Mouse (Mus musculus) erythroblast, embryonic 14.5 days (primary cell): ENCODE measurements around the gene Kmt5b. TPM values are rescaled to one million over a fixed set of nuclear protein-coding genes. Genes with fewer than 3 reads are reported as not detected.

Source experiments
- H3K27me3 ChIP-seq: 2 replicates; pipeline ENCODE4 v1.6.1; 2012; ENCODE audit warnings: inconsistent platforms; ENCODE audit not compliant: control insufficient read depth
- H3K36me3 ChIP-seq: 2 replicates; pipeline ENCODE4 v1.6.1; 2012; ENCODE audit warnings: mild to moderate bottlenecking, inconsistent platforms; ENCODE audit not compliant: control insufficient read depth
- H3K4me1 ChIP-seq: 2 replicates; pipeline ENCODE4 v1.6.1; 2012; ENCODE audit warnings: inconsistent platforms; ENCODE audit not compliant: control insufficient read depth
- H3K4me3 ChIP-seq: replicated peaks from 2 replicates; pipeline ENCODE3; 2012; ENCODE audit warnings: moderate library complexity, mild to moderate bottlenecking, inconsistent platforms
- H3K9me3 ChIP-seq: 2 replicates; pipeline ENCODE4 v1.6.1; 2012; ENCODE audit warnings: low read length, inconsistent platforms, mixed read lengths; ENCODE audit not compliant: control insufficient read depth
- GATA1 ChIP-seq: IDR thresholded peaks from 2 replicates; pipeline ENCODE4 v1.6.1; 2012; ENCODE audit warnings: low read length, inconsistent platforms, mixed read lengths
- TAL1 ChIP-seq: IDR thresholded peaks from 3 replicates; pipeline ENCODE4 v1.6.1; 2012; ENCODE audit warnings: low read length, inconsistent platforms, mixed read lengths
- polyA plus RNA-seq: library from polyadenylated mRNA; stranded (reverse); fragments of >175 nt; gene quantifications from 2 replicates; pipeline ENCODE4 v1.2.3, GENCODE M21; 2012

Kmt5b gene
- 0.24 and 0.52 TPM in 2 replicates for polyA plus RNA-seq

DNA sequence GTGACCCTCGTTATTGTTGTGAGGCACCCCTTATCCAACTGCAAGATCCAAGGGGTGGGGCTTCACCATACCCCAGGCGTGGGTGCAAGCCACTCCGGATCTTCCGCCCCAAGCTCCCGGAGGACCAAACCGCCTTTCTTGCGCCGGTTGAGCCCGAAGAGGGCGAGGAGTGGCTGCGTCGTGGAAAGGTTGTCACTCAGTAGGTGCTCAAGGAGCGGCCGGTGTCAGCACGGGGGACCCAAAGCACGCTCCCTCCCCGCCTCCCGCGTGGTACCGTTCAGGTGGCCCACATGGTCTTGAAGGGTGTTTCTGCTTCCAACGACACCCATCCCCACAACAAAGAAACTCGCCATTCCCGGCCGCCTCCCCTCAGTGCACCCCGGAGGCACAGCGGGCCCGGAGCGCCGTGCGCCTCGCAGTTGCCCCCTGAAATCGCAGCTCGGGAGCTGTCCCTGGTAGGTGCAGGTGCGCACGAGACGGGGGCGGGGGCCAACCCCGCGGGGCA lies at the start of gene Kmt5b:
Gene Kmt5b, plus strand, starts transcription at position 146 of the 505 bp plus-strand sequence.
- TF ChIP-seq TAL1 (no peak), GATA1 (no peak)
- Histone ChIP-seq H3K4me3 (peak within 1 kb of the TSS; percentile 98), H3K9me3 (no peaks in the 10 kb centered on the region), H3K36me3 (peaks cover 6% of the 10 kb centered on the region), H3K27me3 (peaks cover 31% of the 10 kb centered on the region), H3K4me1 (peaks cover 20% of the 10 kb centered on the region)

DNA sequence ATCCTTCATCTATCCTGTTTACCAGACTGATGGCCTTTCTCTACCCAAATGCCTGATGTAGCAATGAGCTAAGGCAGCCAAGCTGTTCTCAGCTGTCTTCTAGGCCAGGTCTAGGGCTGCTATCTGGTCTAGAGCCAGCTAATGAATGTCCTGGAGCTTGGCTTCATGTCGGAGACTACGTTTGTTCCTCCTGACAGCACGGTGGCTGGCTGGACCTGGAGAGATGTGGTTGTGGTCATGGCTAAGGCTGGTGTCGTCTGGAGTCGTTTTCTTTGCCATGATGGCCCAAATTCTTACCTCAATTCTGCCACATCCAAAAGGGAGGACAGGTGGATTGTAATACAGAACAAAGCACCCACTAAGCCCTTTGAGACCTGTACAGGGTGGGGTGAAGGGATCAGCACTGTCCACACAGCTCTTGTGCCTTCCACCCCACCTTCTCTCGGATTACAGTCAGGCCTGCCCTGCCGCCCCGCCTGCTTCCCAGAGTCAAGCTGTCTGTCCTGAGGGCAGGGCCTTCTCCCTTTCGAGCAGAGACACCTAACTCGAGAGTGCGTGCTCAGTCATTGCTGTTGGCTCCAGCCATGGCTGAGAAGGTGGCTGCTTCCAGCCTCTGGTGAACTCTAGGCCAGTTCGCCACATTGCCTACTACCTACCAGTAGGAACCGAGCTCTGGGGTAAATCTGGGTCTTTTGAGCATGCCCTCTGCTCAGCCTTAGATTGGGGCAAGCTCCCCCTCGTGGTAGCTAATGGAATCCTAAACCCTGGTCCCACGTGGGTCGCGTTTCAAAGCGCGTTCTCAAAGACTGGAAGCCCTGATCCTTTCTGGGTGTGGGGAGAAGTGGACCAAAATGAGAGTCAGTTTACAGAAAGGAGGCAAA lies 48.5 kb upstream of the Kmt5b start:
- Histone ChIP-seq H3K9me3 (peaks cover 3% of the 10 kb centered on the region; the same call in 1 of the 2 replicates), H3K4me1 (peaks cover 15% of the 10 kb centered on the region), H3K36me3 (peaks cover 46% of the 10 kb centered on the region), H3K4me3 (peak overlapping the region; percentile 60), H3K27me3 (no peaks in the 10 kb centered on the region)
- TF ChIP-seq GATA1 (no peak), TAL1 (no peak)

DNA sequence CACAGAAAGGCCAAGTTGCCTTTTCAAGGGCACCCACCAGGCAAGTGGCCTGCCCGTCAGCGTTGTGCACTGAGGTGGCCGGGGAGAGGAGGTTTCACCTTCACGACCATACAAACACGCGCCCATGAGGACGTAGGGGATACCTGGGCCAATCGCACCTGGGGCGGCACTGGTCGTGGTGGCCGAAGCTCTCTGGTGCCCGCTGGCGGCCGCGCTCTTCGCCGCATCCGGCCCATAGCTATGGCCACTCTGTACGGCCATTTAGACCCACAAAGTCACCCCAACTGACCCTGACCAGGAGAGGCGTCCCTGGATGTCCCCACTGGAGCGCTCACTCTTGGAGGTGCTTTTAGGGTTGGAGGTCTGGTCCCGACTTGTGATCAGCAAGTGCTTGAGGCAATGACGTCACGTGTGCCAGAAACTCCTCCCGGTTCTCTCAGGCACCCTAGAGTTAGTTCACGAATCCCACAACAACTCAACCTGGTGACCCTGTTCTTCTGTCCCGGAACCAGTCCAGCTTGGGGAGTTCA lies 47.8 kb upstream of the Kmt5b start:
- TF ChIP-seq GATA1 = no peak
- TF ChIP-seq TAL1 = no peak
- peak overlapping the region; percentile 60 for H3K4me3 ChIP-seq
- no peaks in the 10 kb centered on the region for H3K27me3 ChIP-seq
- H3K9me3 ChIP-seq = peaks cover 5% of the 10 kb centered on the region; the same call in 1 of the 2 replicates
- peaks cover 39% of the 10 kb centered on the region for H3K36me3 ChIP-seq
- peaks cover 14% of the 10 kb centered on the region for H3K4me1 ChIP-seq

DNA sequence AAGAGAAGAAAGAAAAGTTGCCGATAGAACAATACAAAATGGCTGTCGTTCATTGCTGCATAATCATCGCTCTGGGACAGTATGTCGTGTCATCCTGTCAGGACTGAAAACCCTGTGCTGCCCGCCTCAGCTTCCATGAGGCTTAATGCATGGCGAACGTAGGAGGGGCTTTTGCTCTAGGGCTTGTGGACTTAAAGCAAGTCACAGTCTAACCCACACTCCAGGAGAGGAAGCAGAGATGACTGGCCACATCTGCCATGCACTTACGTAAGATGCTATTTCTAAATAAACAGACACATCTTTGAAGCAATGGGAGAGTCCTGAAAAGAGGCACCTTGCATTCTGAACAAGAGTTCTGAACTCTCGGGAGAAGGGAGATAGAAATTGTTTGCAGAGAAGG lies 44.1 kb upstream of the Kmt5b start:
- no peak overlapping the region for H3K4me3 ChIP-seq
- peaks cover 5% of the 10 kb centered on the region; the same call in 1 of the 2 replicates for H3K9me3 ChIP-seq
- H3K27me3 ChIP-seq = no peaks in the 10 kb centered on the region
- H3K36me3 ChIP-seq = peaks cover 2% of the 10 kb centered on the region; the same call in 1 of the 2 replicates
- H3K4me1 ChIP-seq = peaks cover 14% of the 10 kb centered on the region
- no peak for TF ChIP-seq GATA1
- TF ChIP-seq TAL1 = no peak

DNA sequence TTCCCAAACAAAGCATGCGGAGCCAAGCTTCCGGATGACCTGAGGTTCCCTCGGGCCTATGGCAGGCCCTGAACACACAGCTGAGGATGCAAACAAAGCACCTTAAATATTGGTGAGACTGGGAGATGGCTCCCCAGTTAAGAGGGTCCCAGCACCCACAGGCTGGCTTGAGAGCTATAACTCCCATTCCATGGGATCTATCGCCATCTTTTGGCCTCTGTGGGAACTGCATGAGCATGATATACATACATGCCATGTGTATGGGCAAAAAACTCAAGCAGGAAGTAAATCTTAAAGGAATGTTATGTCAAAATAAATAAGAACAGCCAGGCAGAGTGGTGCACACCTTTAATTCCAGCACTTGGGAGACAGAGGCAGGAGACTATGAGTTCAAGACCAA lies 43.3 kb upstream of the Kmt5b start:
- TF ChIP-seq GATA1 = no peak
- no peak for TF ChIP-seq TAL1
- Histone ChIP-seq H3K9me3 (peaks cover 5% of the 10 kb centered on the region; the same call in 1 of the 2 replicates), H3K4me1 (peaks cover 8% of the 10 kb centered on the region), H3K36me3 (no peaks in the 10 kb centered on the region), H3K27me3 (no peaks in the 10 kb centered on the region), H3K4me3 (no peak overlapping the region)

DNA sequence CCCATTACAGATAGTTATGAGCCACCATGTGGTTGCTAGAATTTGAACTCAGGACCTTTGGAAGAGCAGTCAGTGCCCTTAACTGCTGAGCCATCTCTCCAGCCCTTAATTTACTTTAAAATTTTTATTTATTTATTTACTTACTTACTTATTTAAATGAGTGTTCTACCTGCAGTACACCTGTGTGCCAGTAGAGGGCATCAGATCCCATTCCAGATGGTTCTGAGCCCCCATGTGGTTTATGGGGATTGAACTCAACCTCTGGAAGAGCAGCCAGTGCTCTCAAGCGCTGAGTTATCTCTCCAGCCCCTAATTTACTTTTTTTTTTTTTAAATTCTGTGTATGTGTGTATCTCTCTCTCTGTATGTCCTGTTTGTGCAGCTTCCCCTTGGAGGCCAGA lies 42.4 kb upstream of the Kmt5b start:
- H3K36me3 ChIP-seq = no peaks in the 10 kb centered on the region
- no peak for TF ChIP-seq GATA1
- TF ChIP-seq TAL1 = no peak
- H3K4me3 ChIP-seq = no peak overlapping the region
- peaks cover 5% of the 10 kb centered on the region; the same call in 1 of the 2 replicates for H3K9me3 ChIP-seq
- no peaks in the 10 kb centered on the region for H3K27me3 ChIP-seq
- H3K4me1 ChIP-seq = no peaks in the 10 kb centered on the region

DNA sequence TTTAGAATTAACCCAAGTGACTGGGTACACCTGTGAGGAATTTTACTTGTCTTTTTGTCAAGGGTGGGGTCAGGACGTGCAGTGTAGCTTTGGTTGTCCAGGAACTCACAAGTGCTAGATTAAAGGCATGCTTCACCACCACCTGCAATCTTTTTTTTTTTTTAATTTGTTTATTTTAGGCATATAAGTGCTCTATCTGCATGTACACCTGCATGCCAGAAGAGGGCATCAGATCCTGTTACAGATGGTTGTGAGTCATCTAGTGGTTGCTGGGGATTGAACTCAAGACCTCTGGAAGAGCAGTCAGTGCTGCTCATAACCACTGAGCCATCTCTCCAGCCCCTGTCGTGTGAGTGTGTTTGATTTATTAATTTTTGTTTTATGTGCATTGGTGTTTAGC lies 38.3 kb upstream of the Kmt5b start:
- TF ChIP-seq TAL1 = no peak
- no peak for TF ChIP-seq GATA1
- Histone ChIP-seq H3K9me3 (peaks cover under 1% of the 10 kb centered on the region; the same call in 1 of the 2 replicates), H3K36me3 (no peaks in the 10 kb centered on the region), H3K4me3 (no peak overlapping the region), H3K4me1 (no peaks in the 10 kb centered on the region), H3K27me3 (no peaks in the 10 kb centered on the region)

DNA sequence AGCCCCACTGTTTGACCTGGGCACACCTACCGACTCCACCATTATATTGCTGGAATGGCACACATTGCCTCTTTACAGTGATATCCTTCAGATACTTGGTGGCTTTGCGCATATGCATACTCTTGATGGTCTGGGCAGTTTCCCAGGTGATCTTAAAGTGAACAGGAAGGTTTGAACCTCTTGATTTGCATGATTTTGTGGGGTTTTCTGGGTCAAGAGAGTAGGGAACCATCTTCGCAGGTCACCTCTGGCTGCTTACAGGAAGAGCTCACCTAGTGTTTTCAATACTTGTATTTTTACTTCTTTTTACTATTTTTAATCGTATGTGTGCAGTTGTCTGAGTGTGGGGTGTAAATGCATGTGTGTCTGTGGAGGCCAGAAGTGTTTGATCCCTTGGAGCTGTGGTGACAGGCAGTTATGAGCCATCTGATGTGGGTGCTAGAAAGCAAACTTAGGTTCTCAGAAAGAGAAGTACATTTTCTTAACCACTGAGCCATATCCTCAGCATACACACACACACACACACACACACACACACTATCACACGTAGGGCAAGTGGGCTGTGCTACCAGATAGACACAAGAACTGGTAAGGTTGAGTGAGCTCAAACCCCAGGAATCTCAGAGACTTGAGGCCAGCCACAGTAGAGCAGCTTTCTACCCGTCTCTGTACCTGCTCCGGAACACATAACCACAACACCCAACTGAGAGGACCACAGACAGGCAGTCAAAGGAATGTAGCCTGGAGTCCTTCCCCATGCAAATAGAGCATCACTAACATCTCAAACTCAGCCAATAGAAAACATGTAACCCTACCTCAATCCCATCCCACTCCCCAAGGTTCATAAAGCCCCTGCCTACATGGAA lies 36.2 kb upstream of the Kmt5b start:
- Histone ChIP-seq H3K36me3 (no peaks in the 10 kb centered on the region), H3K9me3 (no peaks in the 10 kb centered on the region), H3K4me1 (no peaks in the 10 kb centered on the region), H3K27me3 (no peaks in the 10 kb centered on the region), H3K4me3 (no peak overlapping the region)
- TF ChIP-seq TAL1 (no peak), GATA1 (no peak)
